Mouse (Mus musculus) brain, adult 2 months (tissue): ENCODE data around the gene Bend6.
"Not testable (repeated sequence)": the region's sequence is repeated elsewhere in the genome, so short reads cannot be mapped to it uniquely, and the experiment has no call there.

Experiments
- DNase-seq: peaks from one replicate; pipeline ENCODE4 v3.0.0; 2011; ENCODE audit warnings: low read depth, low spot score

Bend6 gene

DNA sequence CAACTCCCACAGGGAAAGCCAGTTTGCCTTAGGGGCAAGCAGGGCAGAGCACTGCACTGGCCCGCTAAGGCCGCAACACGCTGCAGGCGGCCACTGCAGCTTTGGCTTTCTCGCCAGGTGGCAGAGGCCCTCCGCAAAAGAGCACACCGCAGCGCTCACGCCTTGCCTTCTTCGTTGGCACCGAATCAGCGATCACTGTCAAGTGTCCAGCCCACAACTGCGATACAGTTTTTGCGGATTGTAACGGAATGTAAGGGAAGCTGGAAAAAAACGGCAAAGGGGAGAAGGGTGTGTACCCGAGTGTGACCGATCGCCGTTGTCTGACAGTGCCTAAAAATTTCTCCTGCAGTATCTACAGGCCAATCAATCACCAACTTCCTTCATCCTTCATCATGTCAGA lies 689 bp downstream of the Bend6 start:
- peak; percentile 88 for DNase-seq

DNA sequence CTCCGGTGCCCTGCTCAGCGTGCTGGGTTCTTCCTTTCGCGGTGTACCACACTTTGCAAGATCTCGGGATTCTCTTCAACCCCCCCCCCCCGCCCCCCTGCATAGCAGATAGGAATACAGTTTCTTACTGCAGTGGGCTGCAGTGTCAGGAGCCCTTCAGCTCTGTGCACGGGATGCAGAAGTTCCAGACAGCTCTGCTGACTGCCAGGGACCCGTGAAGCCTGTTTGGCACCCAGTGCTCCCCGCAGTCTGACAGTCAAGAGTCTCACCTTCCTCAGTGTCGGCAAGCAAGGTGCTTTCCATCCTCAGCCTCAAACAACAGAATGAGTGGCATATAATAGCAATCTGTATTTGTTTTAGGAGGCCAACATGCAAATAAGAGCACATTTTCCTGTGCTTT lies 1.4 kb downstream of the Bend6 start:
- peak; percentile 54 for DNase-seq

GRCm38 (mm10) chr1:33903587-33903986 lies 4.0 kb downstream of the Bend6 start:
- DNase-seq: no peak

GRCm38 (mm10) chr1:33900175-33900574 lies 7.4 kb downstream of the Bend6 start:
- DNase-seq: peak; percentile 81

DNA sequence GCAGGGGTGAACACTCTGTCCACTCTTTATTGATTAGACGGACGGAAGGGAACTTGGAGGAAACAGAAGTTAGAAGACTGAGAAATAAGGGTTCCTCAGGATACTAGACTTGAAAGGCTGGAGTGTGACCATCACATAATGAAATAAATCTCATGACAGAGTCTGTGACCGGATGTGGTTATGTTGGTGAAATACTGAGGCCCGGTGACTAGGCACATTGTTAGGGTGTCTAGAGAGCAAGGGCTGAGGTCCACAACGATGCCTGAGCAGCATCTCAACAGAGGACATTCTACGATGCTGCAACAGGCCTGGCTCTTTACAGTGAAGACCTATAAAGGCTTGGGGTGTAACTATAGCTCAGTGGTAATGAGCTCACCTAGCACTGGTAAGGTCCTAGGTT lies 9.2 kb downstream of the Bend6 start:
- DNase-seq: no peak

GRCm38 (mm10) chr1:33897426-33897825 lies 10.2 kb downstream of the Bend6 start:
- DNase-seq: peak; percentile 57

DNA sequence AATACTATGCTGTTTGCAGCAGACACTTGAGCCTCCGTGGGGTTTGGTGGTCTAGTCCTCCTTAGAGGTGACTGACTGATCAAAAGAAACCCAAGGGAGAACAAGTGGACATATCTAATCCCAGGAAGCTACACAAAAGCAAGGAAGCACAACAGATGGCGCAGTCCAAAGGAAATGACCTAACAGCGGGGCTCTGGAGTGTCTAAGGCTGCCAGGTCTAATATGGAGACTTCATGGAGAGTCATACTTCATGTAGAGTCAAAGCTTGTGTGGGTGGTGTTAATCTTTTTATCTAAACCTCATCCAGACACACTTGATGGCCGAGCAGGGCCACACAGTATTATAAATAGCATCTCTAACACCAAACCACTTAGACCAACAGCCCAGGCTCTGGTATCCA lies 10.9 kb downstream of the Bend6 start:
- peak; percentile 67 for DNase-seq

DNA sequence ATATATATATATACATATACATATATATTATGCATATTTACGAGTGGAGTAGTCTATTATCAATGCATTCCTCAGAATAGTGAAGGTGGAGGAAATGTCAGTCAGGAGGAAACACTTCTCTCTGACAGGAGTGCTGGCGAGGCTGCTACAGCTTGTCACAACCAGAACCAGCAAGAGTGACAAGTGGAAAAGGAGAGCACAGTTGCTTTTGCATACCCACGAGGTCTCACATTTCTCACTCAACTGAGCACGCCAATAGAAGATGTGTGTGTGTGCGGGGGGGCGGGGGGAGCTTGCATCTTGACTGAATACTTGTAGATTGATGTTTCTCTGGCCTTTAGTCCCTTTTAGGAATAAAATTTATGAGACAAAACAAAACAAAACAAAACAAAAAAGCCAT lies 11.5 kb downstream of the Bend6 start:
- DNase-seq: no peak

DNA sequence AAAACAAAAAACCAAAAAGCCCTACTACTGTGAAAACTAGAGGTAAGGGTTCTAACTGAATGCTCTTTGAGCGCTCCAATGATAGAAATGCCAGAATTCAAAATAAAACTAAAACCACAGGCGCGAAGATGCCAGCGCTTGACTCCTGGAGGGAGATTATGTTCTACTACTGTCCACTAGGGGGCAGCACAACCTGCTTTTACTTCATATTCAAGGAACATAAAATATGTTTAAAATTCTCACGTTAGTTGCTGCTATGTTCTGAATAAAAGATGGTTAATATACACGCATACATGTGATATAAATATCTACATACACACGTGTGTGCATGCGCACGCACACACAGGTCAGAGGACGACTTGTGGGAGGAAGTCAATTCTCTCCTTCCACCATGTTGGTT lies 14.8 kb downstream of the Bend6 start:
- DNase-seq: peak; percentile 78

- DNase-seq: peak; percentile 74
Measured at GRCm38 (mm10) chr1:33883102-33883839, 24.3 kb downstream of the Bend6 start.

GRCm38 (mm10) chr1:33878170-33878569 lies 29.4 kb downstream of the Bend6 start:
- no peak for DNase-seq

- no peak for DNase-seq
Measured at GRCm38 (mm10) chr1:33876416-33876815, 31.2 kb downstream of the Bend6 start.

- DNase-seq: peak; percentile 43
Measured at GRCm38 (mm10) chr1:33875691-33876090, 31.9 kb downstream of the Bend6 start.

DNA sequence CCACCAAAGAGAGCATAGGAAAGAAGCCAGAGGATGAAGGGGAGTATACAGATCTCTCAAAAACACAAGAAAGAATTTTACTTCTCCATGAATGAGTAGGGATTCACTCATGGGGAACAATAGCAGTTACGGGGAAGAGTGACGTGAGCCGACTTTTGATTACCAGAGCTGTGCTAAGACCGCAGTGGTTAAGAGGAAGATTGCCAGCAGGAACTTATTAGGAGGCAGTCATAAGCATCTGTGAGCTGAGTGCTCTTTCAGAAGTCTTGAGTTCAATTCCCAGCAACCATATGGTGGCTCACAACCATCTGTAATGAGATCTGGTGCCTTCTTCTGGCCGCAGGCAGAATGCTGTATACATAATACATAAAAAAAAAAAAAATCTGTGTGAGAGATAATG lies 34.1 kb downstream of the Bend6 start:
- DNase-seq: no peak

DNA sequence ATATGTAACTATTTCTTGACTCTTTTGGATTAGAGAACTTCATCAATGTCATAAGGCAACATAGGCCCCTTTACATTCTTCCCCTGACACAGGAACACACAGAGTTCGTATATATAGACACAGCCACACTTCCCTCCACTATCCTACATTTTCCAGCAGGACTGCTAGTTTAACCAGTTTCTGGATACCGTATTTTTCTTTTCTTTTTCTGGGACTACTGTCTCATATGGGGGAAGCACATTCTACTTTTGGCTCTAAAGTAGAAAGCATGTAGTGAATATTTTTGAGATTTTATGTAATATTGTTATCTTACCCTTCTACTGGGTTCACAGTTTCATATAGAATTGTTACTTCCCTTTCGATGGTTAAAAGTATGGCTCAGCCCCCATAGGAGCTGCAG lies 38.2 kb downstream of the Bend6 start:
- DNase-seq: no peak

GRCm38 (mm10) chr1:33869031-33869430 lies 38.6 kb downstream of the Bend6 start:
- peak; percentile 63 for DNase-seq

- DNase-seq: no peak
Measured at GRCm38 (mm10) chr1:33846807-33847206, 60.8 kb downstream of the Bend6 start.

GRCm38 (mm10) chr1:33843823-33844222 lies 63.8 kb downstream of the Bend6 start:
- DNase-seq: peak; percentile 14

DNA sequence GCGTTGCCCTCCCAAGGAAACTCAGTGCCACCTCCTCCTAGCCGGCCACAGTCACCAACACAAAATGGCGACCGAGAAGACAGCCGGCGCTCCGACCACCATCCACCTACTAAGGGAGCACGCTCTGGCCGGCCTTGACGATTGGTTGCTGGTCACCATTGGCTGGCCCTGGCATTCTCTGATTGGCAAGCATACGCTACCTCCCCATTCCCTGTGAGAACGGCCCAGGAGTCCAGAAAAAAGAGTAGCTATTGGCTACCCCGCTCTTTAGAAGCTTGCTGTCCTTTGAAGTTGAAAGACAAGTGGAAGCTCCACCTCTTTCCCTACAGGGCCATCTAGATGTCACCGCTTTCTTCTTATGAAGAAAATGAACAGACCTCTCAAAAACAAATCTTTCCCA lies 68.7 kb downstream of the Bend6 start:
- not testable (repeated sequence) for DNase-seq

DNA sequence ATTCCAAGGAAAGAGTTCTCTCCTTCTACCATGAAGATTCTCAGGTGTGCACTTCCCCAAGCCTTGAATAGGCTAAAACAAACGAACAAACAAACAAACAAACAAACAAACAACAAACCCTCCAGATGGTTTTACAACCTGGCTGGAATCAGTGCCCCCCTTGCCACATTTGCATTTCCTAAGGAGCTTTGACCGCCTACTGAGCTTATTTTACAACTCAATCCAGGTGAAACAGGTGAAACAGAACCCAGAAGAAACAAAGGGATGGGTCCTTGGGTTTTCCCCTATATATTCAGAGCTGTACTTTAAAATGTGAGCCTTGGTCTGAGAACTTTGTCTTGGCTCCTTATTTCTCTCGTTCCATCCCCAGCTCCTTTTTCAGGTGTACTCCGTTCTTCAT lies 77.0 kb downstream of the Bend6 start:
- no peak for DNase-seq

GRCm38 (mm10) chr1:33817931-33818330 lies 89.7 kb downstream of the Bend6 start:
- peak; percentile 82 for DNase-seq

GRCm38 (mm10) chr1:33813868-33814794 lies 93.5 kb downstream of the Bend6 start, which contains the start of gene Zfp451:
TSS of gene Zfp451 (minus strand) at chr1:33814595.
- peak; percentile 98 for DNase-seq

DNA sequence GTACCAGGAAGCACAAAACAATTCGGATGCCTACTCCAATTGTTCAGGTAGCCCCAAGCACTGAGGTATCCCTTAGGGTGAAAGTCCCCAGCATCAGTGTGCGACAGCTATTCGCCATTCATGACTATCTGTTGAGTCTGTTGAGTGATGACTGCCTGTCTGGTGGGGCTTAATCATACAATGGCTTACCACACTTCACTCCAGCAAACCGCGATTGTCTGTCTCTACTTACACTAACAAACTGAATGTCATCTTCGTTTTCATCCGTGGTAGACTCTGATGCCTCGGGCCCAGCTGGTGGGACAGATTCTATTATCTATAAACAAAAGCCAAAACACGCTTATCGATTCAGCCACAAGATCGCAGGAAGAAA lies 94.1 kb downstream of the Bend6 start:
- peak; percentile 12 for DNase-seq
